Mouse (Mus musculus): Measurements from ENCODE around the gene Rflna. TPM values are rescaled to one million over a fixed set of nuclear protein-coding genes. Genes with fewer than 3 reads are reported as not detected.

Rflna gene
- polyA plus RNA-seq, 1 experiment from 2014 or later, result 6.8 TPM

DNA sequence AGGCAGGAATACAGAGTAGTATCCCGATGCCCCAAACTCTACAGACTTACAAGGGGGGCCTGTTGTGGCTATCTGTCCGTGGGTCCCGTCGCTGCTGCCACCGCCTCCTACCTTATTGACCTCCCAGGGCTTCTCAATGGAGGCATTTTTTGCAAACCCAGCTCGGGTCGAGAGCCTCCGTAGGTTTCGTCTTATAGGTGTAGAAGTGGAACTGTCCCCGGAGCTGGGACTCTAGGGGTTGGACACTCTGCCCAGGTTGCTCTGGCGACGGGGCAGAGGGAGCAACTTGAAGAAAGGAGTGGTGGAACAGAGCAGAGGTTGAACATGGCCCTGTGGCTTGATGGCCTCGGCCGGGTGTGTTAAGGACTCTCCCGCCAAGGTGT is 843 bp downstream of the Rflna start:
- Histone ChIP-seq H3K4me3 (ENCODE audit: low read length) (peak overlapping the region; percentile 45), H3K27ac (ENCODE audit: low read length) (no peak overlapping the region), H3K4me1 (ENCODE audit: insufficient read depth, low read length) (peaks cover 33% of the 10 kb centered on the region), H3K4me2 (replicated peaks; ENCODE audit: low read depth, low read length) (peak overlapping the region; percentile 63), H3K36me3 (ENCODE audit: insufficient read depth, low read length) (no peaks in the 10 kb centered on the region), H3K9ac (replicated peaks; ENCODE audit: low read length) (peak overlapping the region; percentile 54), H3K9me3 (ENCODE audit: low read length) (no peaks in the 10 kb centered on the region), H3K27me3 (ENCODE audit: insufficient read depth, low read length) (peaks cover 6% of the 10 kb centered on the region)
- no peak for ATAC-seq (ENCODE audit: low FRiP score, low TSS enrichment)
- WGBS, result 11% methylated on average over 15 of the region's 15 CpGs

DNA sequence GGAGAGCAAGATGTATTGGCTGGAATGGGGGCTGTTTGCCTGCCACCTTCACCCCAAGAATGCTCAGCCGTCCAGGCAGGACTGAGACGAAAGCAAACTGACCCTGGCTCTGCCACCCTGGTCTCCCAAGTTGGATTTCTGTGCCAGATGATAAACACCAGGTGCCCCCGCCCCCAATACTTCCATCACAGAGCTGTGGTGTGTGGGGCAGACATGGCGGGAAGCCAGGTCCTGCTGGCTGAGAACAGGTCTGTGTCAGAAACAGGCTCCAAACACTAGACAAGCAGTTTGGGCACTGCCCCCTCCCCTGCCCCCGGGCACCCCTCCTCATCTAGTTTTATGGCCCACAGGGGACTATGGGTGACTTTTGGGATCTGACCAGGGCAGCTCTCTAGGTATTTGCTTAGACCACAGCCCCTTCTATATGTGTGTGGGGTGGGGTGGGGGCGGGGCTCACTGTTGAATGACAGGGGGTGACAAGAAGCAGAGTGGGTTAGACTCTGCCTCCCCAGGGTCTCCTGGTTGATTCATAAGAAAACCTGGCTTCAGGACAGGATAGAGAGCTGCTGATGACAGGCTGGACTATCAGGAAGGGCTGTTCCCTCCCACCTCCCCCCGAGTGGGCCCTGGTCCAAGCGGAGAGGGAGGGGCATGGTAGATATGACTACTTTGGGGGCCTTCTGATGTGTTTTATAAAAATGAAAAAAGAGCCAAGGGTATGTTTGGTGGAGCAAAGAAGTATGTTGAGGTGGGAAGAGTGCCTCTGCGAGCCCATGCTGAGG is 3.0 kb downstream of the Rflna start:
- H3K9ac ChIP-seq (replicated peaks; ENCODE audit: low read length), result no peak overlapping the region
- 51% methylated on average over 9 of the region's 9 CpGs for WGBS
- no peaks in the 10 kb centered on the region for H3K9me3 ChIP-seq (ENCODE audit: low read length)
- H3K4me1 ChIP-seq (ENCODE audit: insufficient read depth, low read length), result peaks cover 33% of the 10 kb centered on the region
- H3K27me3 ChIP-seq (ENCODE audit: insufficient read depth, low read length), result peaks cover 6% of the 10 kb centered on the region
- peaks cover 11% of the 10 kb centered on the region; the same call in 1 of the 2 replicates for H3K36me3 ChIP-seq (ENCODE audit: insufficient read depth, low read length)
- no peak for ATAC-seq (ENCODE audit: low FRiP score, low TSS enrichment)
- H3K27ac ChIP-seq (ENCODE audit: low read length), result no peak overlapping the region
- H3K4me2 ChIP-seq (replicated peaks; ENCODE audit: low read depth, low read length), result no peak overlapping the region
- H3K4me3 ChIP-seq (ENCODE audit: low read length), result no peak overlapping the region

DNA sequence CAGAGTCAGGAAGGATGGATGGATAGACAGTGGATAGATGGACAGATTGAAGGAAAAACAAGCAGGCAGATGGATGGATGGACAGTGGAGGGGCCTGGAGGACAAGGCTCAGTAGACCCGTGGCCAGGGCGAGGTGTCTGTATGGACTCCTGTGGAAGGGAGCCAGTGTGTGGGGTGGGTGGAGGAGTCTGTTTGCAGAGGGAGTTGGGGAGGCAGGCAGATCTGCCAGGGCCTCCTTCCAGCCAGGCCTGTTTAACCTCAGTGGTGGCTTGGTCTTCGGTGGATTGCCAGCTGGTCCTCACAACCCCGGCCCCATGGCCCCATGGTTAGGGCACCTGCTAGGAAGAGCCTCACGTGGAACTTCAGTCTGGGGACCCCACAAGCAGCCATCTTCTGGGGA is 3.9 kb downstream of the Rflna start:
- Histone ChIP-seq H3K4me1 (ENCODE audit: insufficient read depth, low read length) (peaks cover 33% of the 10 kb centered on the region), H3K9me3 (ENCODE audit: low read length) (no peaks in the 10 kb centered on the region)
- ATAC-seq (ENCODE audit: low FRiP score, low TSS enrichment), result no peak

DNA sequence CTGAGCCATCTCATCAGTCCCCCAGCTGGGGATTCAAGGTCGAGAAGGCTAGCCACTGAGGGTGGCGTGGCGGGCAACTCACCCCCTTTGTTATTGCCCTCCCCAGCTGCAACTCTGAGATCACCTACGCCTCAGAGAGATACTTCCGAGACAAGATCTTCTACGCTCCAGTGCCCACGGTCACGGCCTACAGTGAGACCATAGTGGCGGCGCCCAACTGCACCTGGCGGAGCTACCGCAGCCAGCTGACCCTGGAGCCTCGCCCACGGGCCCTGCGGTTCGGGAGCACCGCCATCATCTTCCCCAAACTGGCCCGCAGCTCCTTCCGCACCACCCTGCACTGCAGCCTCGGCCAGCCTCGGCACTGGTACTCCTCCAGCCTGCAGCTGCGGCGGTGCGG is 8.1 kb downstream of the Rflna start:
- H3K36me3 ChIP-seq (ENCODE audit: insufficient read depth, low read length), result peaks cover 26% of the 10 kb centered on the region
- no peaks in the 10 kb centered on the region for H3K9me3 ChIP-seq (ENCODE audit: low read length)
- 75% methylated on average over 24 of the region's 24 CpGs for WGBS
- no peak overlapping the region for H3K4me2 ChIP-seq (replicated peaks; ENCODE audit: low read depth, low read length)
- no peak overlapping the region for H3K9ac ChIP-seq (replicated peaks; ENCODE audit: low read length)
- H3K4me3 ChIP-seq (ENCODE audit: low read length), result no peak overlapping the region
- ATAC-seq (ENCODE audit: low FRiP score, low TSS enrichment), result no peak
- H3K27me3 ChIP-seq (ENCODE audit: insufficient read depth, low read length), result no peaks in the 10 kb centered on the region
- H3K27ac ChIP-seq (ENCODE audit: low read length), result no peak overlapping the region
- peaks cover 9% of the 10 kb centered on the region for H3K4me1 ChIP-seq (ENCODE audit: insufficient read depth, low read length)

More for the DNA sequence above, 3.9 kb downstream of the Rflna start:
- peaks cover 11% of the 10 kb centered on the region; the same call in 1 of the 2 replicates for H3K36me3 ChIP-seq (ENCODE audit: insufficient read depth, low read length)
- H3K9ac ChIP-seq (replicated peaks; ENCODE audit: low read length), result no peak overlapping the region
- H3K4me2 ChIP-seq (replicated peaks; ENCODE audit: low read depth, low read length), result no peak overlapping the region
- 79% methylated on average over 5 of the region's 5 CpGs for WGBS
- peaks cover 6% of the 10 kb centered on the region for H3K27me3 ChIP-seq (ENCODE audit: insufficient read depth, low read length)
- H3K4me3 ChIP-seq (ENCODE audit: low read length), result no peak overlapping the region
- no peak overlapping the region for H3K27ac ChIP-seq (ENCODE audit: low read length)

DNA sequence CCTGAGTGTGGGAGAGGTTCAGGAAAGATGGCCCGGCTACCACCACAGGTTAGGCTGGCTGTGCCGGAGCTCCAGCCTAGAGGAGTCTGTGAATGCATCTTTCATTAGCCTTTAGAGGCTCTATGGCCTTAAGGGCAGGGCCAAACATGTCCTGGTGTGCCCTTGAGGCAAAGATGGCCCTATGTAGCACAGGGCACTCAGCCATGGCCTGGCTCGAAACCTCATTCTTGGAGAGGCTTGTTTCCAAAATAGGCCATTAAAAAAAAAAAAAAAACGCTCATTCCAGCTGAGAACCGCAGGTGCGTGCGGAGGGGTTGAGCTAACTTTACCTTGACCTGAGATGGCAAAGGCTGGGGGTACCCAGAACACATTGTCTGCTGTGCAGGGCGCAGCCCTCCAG is 8.6 kb downstream of the Rflna start:
- ATAC-seq (ENCODE audit: low FRiP score, low TSS enrichment), result no peak
- peaks cover 5% of the 10 kb centered on the region for H3K4me1 ChIP-seq (ENCODE audit: insufficient read depth, low read length)
- no peaks in the 10 kb centered on the region for H3K9me3 ChIP-seq (ENCODE audit: low read length)
- no peak overlapping the region for H3K4me2 ChIP-seq (replicated peaks; ENCODE audit: low read depth, low read length)
- no peak overlapping the region for H3K9ac ChIP-seq (replicated peaks; ENCODE audit: low read length)
- no peaks in the 10 kb centered on the region for H3K27me3 ChIP-seq (ENCODE audit: insufficient read depth, low read length)
- 85% methylated on average over 8 of the region's 8 CpGs for WGBS
- peaks cover 30% of the 10 kb centered on the region for H3K36me3 ChIP-seq (ENCODE audit: insufficient read depth, low read length)
- H3K27ac ChIP-seq (ENCODE audit: low read length), result no peak overlapping the region
- H3K4me3 ChIP-seq (ENCODE audit: low read length), result no peak overlapping the region

DNA sequence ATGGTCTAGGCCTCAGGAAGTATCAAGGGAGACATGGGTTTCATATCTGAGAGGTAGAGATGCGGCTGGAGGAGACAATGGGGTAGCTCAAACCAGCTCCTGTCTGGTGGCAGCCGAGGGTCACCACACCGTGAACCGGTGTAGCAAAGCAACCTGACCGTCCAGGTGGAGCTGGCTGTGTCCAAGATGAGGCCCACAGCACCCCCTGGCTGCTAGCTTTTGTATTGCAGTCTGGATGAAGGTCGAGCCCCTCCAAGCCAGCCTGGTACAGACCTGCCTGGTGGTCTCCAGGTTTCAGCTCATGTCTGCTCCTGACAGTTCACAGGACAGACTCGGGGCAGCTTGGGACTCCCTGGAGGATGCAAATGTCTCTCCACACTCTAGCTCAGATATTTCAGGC is 11.5 kb downstream of the Rflna start:
- 0 out of 2 replicates have a peak, but pooled peaks have one; percentile 25 for ATAC-seq (ENCODE audit: low FRiP score, low TSS enrichment)

DNA sequence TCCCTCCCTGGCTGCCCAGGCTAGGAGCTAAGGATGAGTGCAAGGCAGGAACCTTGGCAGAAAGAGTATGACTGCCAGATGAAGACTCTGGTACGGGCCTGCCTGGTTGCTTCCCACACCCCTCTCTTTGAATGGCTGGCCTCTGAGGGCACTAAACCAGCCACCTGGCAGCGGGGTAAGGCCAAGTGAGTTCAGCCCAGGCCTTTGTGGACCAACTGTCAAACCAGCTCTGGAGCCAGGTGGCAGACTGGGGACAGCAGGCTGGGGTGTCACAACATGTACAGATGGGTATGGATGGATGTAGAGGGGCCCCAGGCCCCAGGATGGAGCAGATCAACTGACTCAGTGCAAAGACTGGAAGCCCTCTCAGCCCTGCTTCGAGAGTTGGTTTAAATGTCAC is 12.0 kb downstream of the Rflna start:
- no peak overlapping the region for H3K4me2 ChIP-seq (replicated peaks; ENCODE audit: low read depth, low read length)
- H3K9ac ChIP-seq (replicated peaks; ENCODE audit: low read length), result no peak overlapping the region
- WGBS, result 94% methylated on average over 3 of the region's 3 CpGs
- ATAC-seq (ENCODE audit: low FRiP score, low TSS enrichment), result no peak
- no peaks in the 10 kb centered on the region for H3K9me3 ChIP-seq (ENCODE audit: low read length)
- H3K27ac ChIP-seq (ENCODE audit: low read length), result no peak overlapping the region
- peaks cover 50% of the 10 kb centered on the region for H3K36me3 ChIP-seq (ENCODE audit: insufficient read depth, low read length)
- no peaks in the 10 kb centered on the region for H3K27me3 ChIP-seq (ENCODE audit: insufficient read depth, low read length)
- H3K4me3 ChIP-seq (ENCODE audit: low read length), result no peak overlapping the region
- peaks cover 4% of the 10 kb centered on the region; the same call in 1 of the 2 replicates for H3K4me1 ChIP-seq (ENCODE audit: insufficient read depth, low read length)

More for the DNA sequence above, 11.5 kb downstream of the Rflna start:
- no peak overlapping the region for H3K4me3 ChIP-seq (ENCODE audit: low read length)
- 52% methylated on average over 7 of the region's 7 CpGs for WGBS
- H3K9me3 ChIP-seq (ENCODE audit: low read length), result no peaks in the 10 kb centered on the region
- H3K9ac ChIP-seq (replicated peaks; ENCODE audit: low read length), result no peak overlapping the region
- no peaks in the 10 kb centered on the region for H3K27me3 ChIP-seq (ENCODE audit: insufficient read depth, low read length)
- H3K27ac ChIP-seq (ENCODE audit: low read length), result no peak overlapping the region
- H3K4me1 ChIP-seq (ENCODE audit: insufficient read depth, low read length), result peaks cover 4% of the 10 kb centered on the region; the same call in 1 of the 2 replicates
- H3K4me2 ChIP-seq (replicated peaks; ENCODE audit: low read depth, low read length), result no peak overlapping the region
- H3K36me3 ChIP-seq (ENCODE audit: insufficient read depth, low read length), result peaks cover 49% of the 10 kb centered on the region

DNA sequence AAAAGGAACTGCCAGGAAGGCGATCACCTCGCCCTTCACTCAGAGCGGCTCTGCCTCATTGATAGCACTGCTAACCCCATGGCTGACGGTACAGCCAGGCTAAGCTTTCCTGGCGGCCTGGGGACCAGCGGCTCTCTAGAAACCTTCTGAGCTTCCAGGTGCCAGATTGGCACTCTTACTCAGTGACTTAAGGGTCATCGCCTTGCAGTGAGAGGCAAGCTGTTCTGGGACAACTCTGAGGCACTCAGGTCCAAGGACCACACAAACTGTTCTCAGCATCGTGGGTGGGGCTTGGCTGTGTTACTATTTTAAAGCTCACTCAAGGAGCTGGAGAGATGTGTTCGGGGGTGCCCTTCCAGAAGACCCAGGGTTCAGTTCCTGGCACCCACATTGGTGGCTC is 12.6 kb downstream of the Rflna start:
- Histone ChIP-seq H3K4me1 (ENCODE audit: insufficient read depth, low read length) (peaks cover 4% of the 10 kb centered on the region; the same call in 1 of the 2 replicates), H3K27ac (ENCODE audit: low read length) (no peak overlapping the region), H3K27me3 (ENCODE audit: insufficient read depth, low read length) (no peaks in the 10 kb centered on the region), H3K9me3 (ENCODE audit: low read length) (no peaks in the 10 kb centered on the region), H3K36me3 (ENCODE audit: insufficient read depth, low read length) (peaks cover 51% of the 10 kb centered on the region), H3K4me2 (replicated peaks; ENCODE audit: low read depth, low read length) (no peak overlapping the region), H3K9ac (replicated peaks; ENCODE audit: low read length) (no peak overlapping the region), H3K4me3 (ENCODE audit: low read length) (no peak overlapping the region)
- 85% methylated on average over 9 of the region's 9 CpGs for WGBS
- no peak for ATAC-seq (ENCODE audit: low FRiP score, low TSS enrichment)

DNA sequence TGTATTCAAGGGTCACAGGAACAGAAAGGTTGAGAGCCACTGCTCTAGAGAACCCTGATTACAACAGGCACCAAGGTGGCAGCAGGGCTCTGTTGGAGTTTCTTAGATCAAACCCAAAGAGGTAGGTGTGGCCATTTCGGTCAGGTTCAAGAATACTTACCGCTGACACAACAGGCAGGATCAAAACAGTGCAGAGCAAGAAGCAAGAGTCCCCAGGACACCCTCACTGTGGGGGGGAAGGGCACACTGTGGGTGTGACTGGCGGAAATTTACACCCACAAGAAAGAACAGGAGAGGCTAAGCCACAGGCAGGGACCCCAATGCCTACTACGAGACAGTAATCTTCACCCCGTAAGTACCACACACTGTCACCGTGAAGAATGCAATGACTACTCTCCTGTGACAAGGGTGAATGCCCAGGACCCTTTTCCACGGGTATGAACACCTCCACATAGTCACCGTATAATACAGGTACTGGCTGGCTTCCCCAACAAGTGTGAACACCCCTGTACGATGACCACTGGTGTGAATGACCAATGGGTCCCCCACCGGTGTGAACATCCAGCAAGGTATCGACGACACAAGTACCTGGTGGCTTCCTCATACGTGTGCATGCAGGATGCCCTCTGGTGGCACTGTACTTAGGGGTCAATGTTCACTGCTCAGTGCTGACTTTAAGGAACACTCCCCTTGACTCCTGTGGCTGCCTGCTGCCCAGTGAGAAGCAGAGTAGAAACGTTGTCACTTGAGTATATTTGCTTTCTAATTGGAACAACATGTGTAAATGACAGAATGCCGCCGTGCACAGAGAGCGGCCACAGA is 13.6 kb downstream of the Rflna start:
- 83% methylated on average over 17 of the region's 17 CpGs for WGBS
- no peak overlapping the region for H3K4me3 ChIP-seq (ENCODE audit: low read length)
- 0 out of 2 replicates have a peak, but pooled peaks cover 4% of the 10 kb centered on the region for H3K4me1 ChIP-seq (ENCODE audit: insufficient read depth, low read length)
- no peak overlapping the region for H3K9ac ChIP-seq (replicated peaks; ENCODE audit: low read length)
- peaks cover 51% of the 10 kb centered on the region for H3K36me3 ChIP-seq (ENCODE audit: insufficient read depth, low read length)
- H3K9me3 ChIP-seq (ENCODE audit: low read length), result no peaks in the 10 kb centered on the region
- no peak for ATAC-seq (ENCODE audit: low FRiP score, low TSS enrichment)
- H3K27me3 ChIP-seq (ENCODE audit: insufficient read depth, low read length), result no peaks in the 10 kb centered on the region
- no peak overlapping the region for H3K4me2 ChIP-seq (replicated peaks; ENCODE audit: low read depth, low read length)
- no peak overlapping the region for H3K27ac ChIP-seq (ENCODE audit: low read length)

Data from kidney, embryonic 16.5 days (tissue).